Mouse (Mus musculus) heart, postnatal 14 days (tissue): ENCODE results near the gene Atf7ip2. TPM values are rescaled to one million over a fixed set of nuclear protein-coding genes. Genes with fewer than 3 reads are reported as not detected.
"Not testable (repeated sequence)": the region's sequence is repeated elsewhere in the genome, so short reads cannot be mapped to it uniquely, and the experiment has no call there.

Experiments
- DNase-seq, 2 experiments: peaks; one replicate each; pipeline ENCODE4 v3.0.0; 2021 to 2022
- intact Hi-C: fragments of 180-260 bp; cut with DNase I; formaldehyde crosslinking; loops from one replicate; pipeline ENCODE4 v1.15.1; 2025
- long read RNA-seq, 2 experiments: library from polyadenylated mRNA; stranded (forward); transcript quantifications; one replicate each; pipeline ENCODE4 v2.0.0; 2021
- total RNA-seq, 2 experiments: library from RNA; stranded (reverse); gene quantifications; 2 replicates each; pipeline ENCODE4 v1.2.3; 2021

The Atf7ip2 gene
- not detected for total RNA-seq
- long read RNA-seq, experiment 1: 0 reads
- long read RNA-seq, experiment 2: 0 reads

DNA sequence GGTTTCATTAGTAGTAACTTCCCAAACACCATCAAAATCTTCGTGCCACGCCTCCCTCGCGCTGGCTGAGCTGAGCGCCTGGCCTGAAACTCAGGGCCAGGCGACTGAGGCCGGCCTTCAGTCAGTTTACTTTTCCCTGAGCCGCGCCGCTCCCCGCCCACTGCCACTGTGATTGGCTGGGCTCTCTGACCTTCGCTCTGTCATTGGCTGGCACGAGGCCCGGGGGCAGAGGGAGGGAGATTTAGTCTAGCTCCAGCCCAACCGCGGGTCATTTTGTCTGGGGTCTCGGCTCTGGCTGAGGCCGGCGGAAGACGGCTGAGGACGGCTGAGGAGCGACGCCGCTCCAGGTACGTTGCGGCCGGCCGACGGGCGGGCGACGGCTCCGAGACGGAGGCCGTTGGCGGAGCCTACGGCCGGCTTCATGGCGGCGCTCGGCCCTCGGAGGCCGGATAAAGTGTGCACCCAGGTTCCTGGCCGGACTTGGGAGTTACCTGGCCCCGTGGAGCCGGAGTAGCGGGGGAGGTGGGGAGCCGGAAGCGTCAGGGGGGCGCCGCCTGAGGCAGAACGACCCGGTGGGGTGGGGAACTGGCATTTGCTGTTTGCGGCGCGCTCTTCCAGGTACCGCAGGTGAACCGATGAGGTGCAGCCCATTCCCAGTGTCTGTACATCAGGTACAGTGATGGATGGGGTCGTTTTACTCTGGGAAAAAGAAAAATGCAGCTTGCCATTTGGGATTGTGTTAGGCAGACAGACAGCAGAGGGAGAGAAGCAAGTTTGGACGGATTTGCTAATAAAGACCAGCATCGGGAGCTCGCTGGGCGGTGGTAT, at the start of gene Atf7ip2:
TSS of gene Atf7ip2 (plus strand) at position 34 of the 828 bp plus-strand sequence.
- intact Hi-C loops: no loop called here

DNA sequence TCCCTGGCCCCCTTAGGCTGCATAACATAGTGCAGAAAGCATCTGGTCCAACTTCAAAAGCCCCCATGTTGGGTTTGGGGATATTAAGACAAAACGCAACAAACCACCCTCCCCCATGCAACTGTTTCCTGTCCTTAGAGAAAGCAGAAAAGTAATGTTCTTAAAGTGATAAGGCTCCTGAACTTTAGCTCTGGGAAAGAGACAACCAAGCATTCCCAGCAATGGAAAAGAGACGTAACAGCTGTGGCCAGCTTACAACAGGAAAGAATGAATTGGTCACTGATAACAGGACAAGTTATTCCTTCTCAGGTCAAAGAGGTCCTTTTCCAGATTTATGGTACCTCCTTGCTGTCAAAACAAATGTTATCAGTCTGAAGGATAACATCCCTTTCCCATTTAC, 49.3 kb upstream of the Atf7ip2 start:
- intact Hi-C loops: no loop called here
- peak in 1 of 2 experiments; percentile 1 for DNase-seq

More for the DNA sequence above, at the start of gene Atf7ip2:
- DNase-seq: peak; percentile 90 to 93

DNA sequence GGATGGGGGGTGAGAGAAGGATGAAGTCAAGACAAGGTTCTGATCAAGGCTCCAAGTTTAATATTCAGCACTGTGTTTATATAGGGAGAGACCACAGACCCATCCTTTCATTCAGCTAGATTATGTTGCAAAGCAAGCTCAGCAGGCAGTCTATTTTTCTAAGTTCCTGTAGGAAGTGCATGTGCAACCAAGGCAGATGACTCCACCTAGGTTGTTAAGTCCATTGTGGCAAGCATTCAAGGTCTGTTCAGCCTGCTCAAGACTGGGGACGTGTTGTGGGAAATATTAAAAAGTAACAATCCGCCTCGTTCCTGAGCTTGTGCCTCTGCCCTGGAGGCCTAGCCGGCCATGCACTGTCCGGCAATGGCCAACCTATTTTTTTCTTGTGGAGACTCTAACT, 45.1 kb upstream of the Atf7ip2 start:
- no peak for DNase-seq
- intact Hi-C loops: no loop called here

DNA sequence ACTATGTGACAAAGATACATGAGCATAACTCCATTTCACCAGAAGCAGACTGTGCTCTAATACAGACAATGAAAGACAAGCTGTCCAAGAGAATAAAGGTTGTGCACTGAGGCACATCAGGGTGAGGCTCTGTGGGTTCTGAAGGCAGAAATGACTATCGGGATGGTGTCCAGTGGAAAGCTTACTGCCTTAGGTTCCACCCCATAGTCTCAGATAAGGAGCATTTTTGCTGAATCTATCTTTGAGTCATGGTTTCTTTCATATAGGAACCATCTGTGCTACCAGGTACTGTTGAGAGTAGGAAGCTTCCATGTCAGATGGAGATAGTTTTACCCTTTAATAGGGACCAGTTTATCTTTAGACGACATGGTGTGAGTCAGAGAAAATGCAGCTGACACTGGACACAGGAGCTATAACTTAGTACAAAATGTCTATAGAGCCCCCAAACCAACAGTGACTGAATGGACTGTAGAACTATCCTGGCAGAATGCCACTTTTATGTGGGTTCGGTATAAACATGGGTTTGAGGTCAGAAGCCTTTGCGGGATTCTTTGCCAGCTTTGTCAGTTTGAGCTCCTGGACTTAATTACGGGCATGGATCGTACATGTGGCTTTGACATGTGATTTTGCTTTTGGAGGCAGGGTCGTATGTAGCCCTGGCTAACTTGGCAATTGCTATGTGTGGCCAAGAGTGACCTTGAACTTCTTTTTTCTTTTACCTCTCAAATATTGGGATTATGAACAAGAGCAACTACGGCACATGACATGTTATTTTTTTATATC, 23.2 kb upstream of the Atf7ip2 start:
- intact Hi-C loops: no loop called here
- DNase-seq: no peak

DNA sequence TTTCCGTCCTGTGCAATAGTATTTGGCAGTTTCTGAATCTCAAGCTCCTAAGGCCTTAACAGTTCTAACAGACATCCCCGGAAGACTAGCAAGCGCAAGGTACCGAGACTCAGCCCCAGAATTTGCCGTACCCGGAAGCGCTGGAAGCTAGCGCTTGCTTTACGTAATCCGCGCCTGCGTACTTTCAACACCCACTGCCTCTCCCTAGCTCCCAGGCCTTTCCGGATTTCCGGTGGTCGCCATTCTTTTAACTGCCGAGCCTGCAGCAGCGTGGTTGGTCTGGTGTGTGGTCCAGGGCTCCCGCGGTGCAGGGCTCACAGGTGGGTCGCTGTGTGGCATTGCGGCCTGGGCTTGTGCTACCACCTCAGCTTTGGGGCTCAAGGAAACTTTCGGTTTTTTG, 22.5 kb upstream of the Atf7ip2 start, which contains the start of gene Rpl39l:
TSS of gene Rpl39l (plus strand) at position 222 of the 400 bp plus-strand sequence.
- no peak for DNase-seq
- intact Hi-C loops: no loop called here

DNA sequence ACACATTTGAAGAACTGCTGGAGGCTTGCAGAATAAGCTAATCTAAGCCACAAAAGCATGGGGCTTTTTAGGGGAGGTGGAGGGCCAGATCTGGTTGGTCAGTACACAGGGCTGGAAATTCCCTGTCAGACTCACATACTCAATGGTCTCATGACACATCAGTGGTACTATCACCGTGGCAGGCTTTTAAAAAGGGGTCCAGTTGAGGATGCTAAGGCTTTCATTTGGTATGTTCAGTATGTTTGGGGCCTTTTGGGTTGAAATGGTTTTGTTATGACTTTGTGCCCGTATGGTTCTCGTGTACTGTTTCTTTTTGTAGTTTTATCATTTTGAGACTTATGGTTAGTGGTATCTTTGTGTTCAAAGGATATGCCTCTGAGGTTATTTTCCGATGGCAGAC, 21.2 kb upstream of the Atf7ip2 start:
- no peak for DNase-seq
- intact Hi-C loops: no loop called here

DNA sequence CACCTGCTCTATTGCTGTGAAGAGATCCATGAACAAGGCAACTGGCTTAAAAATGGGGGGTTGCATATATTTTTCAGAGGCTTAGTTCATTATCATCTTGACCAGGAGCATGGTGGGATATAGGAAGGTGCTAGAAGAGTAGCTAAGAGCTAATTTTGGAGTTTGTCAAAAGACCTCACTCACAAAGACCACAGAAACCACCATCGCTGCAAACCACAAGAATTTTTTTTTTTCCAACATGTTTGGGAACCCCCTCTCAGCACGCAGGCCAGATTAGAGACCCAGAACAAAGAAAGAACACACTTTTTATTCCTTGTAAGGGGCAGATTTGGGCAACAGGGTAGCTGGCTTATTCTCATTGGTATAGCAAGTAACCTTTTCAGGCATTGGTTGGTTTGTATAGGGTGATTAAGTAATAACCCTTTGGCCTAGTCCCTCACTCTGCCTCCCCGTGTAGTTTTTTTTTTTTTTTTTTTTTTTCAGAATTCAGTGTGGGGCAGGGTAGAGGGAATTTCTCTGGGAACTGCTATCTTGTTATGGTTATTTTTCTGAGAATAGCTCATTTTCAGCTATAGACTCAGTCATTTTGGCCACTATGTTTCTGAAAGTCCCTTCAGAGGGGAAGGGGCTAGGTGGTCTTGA, 20.2 kb upstream of the Atf7ip2 start:
- intact Hi-C loops: no loop called here
- no peak for DNase-seq

DNA sequence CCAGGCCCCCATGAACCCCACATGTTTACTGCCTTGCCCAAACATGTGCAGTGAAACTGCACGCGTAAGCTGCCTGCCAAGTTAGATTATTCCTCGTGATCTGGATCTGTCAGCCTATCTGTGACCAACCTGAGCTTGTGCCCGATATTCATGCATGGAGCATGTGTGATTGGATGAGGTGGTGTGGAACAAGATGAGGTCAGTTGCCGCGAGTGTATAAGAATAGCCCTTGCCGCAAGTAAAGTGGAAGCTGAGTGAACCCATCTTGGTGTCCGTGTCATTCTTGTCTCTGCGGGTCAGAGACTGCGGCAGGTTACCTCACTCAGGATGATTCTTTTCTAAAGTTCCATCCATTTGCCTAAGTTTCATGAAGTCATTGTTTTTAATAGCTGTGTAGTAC, 5.1 kb upstream of the Atf7ip2 start:
- intact Hi-C loops, DNase-seq: not testable (repeated sequence)

DNA sequence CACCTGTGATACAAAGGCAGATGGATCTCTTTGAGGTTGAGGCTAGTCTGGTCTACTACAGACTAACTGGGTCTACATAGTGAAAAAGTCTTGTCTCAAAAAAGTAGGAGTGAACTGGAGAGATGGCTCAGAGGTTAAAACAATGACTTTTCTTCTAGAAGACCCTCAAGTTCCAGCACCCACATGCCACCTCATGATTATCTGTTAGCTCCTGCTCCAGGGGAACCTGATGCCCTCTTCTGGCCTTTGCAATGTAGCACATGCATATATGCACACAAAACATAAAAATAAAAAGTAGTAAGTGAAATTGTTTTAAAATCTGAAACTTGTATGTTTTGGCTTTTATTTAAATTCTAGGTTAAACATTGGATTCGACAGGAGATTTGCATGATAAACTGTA, 16.3 kb downstream of the Atf7ip2 start:
- intact Hi-C loops: no loop called here
- no peak for DNase-seq

DNA sequence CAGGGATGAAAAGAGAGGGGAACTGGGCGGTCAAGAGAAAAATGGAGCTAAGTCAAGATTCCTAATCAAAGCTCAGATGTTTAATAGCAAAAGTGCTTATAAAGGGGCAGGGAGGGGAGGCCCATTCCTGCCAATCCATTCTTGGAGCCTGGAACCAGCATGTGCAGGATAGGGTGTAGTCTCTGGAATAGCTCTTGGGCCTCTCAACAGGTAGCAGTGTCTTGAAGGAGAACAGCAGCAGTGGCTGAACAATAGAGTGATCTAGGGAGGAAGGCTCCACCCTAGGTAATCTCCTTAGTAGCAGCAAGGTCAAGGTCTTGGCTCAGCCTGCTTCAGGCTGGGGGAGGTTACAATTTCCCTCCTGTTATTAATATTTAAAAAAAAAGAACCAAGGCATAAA, 23.9 kb downstream of the Atf7ip2 start:
- intact Hi-C loops, DNase-seq: not testable (repeated sequence)

DNA sequence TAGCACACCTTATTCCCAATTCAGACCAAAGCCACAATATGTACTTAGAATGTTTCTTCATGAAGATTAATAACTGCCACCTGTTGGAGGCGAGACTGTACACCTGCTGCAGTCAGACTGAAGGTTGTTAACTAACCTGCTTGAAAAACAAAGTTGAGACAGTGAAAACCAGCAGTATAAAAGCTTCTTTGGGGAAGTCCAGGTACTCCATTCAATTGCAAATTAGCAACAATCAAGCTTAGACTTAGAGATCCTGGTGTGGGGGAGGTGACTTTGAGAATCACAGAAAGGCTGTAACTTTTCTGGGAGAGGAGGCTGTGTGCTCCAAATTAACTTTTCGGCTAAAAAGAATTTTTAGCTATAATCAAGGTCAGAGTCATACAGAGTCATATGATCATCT, 24.5 kb downstream of the Atf7ip2 start:
- intact Hi-C loops, DNase-seq: not testable (repeated sequence)

DNA sequence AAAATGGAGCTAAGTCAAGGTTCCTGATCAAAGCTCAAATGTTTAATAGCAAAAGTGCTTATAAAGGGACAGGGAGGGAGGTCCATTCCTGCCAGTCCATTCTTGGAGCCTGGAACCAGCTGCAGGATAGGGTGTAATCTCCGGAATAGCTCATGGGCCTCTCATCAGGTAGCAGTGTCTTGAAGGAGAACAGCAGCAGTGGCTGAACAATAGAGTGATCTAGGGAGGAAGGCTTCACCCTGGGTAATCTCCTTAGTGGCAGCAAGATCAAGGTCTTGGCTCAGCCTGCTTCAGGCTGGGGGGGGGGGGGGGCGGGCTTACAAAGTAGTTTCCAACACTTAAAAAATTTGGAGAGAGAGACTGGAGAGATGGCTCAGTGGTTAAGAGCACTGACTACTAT, 34.8 kb downstream of the Atf7ip2 start:
- no peak for DNase-seq
- intact Hi-C loops: no loop called here

DNA sequence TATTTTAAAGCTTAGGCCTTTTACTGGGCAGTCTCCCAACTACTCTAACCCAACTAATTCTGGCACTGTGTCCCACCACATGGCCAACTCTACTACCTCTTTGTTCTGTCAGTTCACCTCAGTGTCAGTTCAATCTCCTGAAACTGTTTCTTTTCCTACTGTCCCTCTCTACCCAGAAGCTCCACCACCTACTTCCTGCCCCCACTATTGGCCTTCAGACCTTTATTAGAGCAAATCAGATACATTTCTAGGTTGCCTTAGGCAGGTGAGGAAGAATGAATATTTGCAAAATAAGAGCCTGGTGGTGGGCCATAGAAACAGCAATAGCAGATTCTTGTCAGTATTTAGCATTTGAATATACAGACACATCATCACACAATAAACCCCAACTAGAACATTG, 44.1 kb downstream of the Atf7ip2 start:
- intact Hi-C loops: no loop called here
- DNase-seq: no peak

DNA sequence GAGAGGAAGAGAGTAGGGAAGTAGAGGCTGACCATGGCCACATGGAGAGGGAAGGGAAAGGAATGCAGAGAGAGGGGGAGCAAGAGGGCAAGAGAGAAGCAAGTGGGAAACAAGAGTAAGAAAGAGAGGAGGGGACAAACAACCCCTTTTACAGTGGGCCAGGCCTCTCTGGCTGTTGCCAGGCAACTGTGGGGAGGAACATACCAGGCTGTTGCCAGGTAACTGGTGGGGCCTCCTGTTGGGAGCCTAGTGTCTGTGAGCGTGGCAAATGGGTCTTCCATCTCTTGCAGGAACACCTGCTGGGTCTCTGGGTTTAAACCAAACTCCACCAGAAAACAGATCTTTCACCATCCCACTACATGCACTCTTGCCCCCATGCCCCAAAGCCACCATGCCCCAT, 61.5 kb downstream of the Atf7ip2 start:
- DNase-seq: no peak
- intact Hi-C loops: no loop called here

DNA sequence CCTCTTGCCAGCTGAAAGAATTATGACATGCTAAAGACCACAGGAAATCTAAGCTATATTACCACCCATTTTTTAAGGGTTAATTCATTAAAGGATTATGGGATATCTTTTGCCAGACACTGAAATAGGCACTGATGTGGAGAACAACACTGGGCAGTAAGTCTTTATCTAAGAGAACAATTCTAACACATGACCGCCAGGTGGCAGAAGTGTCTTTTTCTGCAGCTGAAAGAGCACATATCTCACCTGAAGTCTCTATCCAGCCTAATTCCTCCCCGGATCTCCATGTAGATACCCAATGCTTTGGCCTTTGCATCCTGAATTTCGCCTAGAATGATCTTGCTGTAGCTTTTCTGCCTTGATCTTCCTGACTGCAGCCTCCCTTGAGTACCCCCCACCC, 79.7 kb downstream of the Atf7ip2 start:
- intact Hi-C loops: loop anchor here (2.0 kb wide), 1 partner anchor 247 kb away; no protein-coding TSS in a partner anchor
- DNase-seq: peak; percentile 68 to 73

DNA sequence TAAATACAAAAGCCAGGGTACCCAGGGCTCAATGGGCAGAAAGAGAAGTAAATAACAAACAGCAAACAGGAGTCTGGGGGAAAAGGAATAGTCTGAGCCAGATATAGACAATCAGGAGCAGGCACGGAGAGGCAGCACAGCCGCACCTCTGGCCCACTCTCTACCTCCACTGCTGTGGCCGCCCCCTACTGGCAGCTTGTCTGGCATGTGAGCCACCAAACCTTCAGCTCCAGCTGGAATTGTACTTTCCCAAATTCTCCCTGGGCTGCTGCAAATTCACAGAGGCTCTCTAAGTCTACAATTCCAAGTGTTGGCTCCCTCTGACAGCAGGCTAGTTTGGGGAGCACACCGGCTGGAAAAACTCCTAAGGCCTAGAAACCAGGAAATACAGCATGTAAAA, 82.0 kb downstream of the Atf7ip2 start:
- peak in 1 of 2 experiments; percentile 12 for DNase-seq
- intact Hi-C loops: loop anchor here (2.0 kb wide), 1 partner anchor 186 kb away; no protein-coding TSS in a partner anchor

DNA sequence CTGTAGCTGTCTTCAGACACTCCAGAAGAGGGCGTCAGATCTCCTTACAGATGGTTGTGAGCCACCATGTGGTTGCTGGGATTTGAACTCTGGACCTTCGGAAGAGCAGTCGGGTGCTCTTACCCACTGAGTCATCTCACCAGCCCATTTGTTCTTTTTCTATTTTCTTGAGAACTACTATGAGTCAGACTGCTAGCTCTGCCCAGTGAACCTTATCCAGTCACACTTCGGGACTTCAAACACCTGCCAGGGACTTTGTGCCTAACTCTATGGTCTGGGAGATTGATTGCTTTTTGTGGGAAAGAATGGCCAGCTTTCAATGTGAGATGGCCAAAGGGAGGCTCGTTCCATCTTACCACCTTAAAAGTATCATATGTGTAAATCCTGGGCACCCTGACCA, 84.3 kb downstream of the Atf7ip2 start:
- intact Hi-C loops, DNase-seq: not testable (repeated sequence)

DNA sequence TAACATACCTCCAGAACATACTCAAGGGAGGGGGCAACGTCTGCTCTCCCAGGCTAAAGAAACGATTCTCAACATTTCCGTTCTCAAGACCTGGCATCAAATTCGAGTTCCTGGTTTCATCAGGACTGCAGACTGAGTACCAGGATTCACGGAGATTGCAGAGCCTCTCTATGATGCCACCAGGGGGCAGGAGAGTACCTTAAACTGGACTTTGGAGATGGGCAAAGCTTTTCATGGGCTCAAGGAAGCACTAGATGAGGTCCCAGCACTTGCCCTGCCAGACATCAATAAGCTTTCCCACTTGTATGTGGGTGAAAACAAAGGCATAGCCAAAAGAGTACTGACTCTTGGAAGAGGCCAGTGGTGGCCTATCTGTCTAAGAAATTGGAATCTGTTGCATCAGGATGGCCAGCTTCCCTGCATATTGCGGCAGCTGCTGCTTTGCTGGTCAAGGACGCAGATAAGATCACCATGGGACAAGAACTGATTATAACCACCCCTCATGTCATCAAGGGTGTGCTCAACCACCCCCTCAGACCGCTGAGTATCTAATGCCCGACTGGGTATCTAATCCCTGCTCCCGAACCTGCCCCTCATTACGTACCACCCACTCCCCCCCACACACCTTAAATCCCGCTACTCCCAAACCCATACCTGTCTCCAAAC, 87.9 kb downstream of the Atf7ip2 start:
- peak; percentile 83 to 89 for DNase-seq
- intact Hi-C loops: loop anchor here (1.0 kb wide), 1 partner anchor 115 kb away; the partner anchor contains the start of gene Tekt5

DNA sequence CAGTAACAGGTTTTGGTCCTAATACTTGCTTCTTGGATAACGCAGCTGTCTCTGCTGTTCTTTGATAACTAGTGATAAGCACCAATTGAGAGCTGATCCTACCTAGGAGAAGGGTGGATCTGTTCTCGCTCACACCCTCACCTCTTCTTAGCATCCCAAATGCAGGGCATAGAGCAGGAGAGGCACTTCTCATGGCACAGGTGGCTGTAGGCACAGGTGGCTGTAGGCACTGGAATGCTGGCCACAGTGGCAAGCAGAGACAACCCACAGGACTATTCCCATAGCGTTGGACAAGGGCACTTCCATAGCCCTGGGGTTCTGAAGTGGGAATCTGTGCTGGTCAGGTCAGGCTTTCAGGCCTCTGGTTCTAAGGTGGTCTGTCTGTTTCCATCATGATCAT, 89.4 kb downstream of the Atf7ip2 start:
- no peak for DNase-seq
- intact Hi-C loops: no loop called here
